Mouse (Mus musculus) forebrain, embryonic 16.5 days (tissue): ENCODE results near the gene Slc1a3. TPM values are rescaled to one million over a fixed set of nuclear protein-coding genes. Genes with fewer than 3 reads are reported as not detected.

Experiments
- ATAC-seq: fragments of 200-750 bp; cut with Nextera tagmentation; 2 replicates; pipeline ENCODE4 v1.8.0; 2017; ENCODE audit warnings: mild to moderate bottlenecking, moderate library complexity
- H3K27ac ChIP-seq: fragments of 300-500 bp; sonication (generic); 2 replicates; pipeline ENCODE4 v1.5.1; 2014; ENCODE audit warnings: low read length, control low read depth
- H3K27me3 ChIP-seq: fragments of 300-500 bp; sonication (generic); replicated peaks from 2 replicates; pipeline ENCODE4 v1.6.1; 2014; ENCODE audit warnings: low read length; ENCODE audit not compliant: control insufficient read depth, insufficient read depth
- H3K36me3 ChIP-seq: fragments of 300-500 bp; sonication (generic); 2 replicates; pipeline ENCODE4 v1.6.1; 2014; ENCODE audit not compliant: control insufficient read depth, insufficient read depth
- H3K4me1 ChIP-seq: fragments of 300-500 bp; sonication (generic); replicated peaks from 2 replicates; pipeline ENCODE4 v1.6.1; 2014; ENCODE audit warnings: low read length; ENCODE audit not compliant: control insufficient read depth, insufficient read depth
- H3K4me2 ChIP-seq: fragments of 300-500 bp; sonication (generic); 2 replicates; pipeline ENCODE4 v1.6.1; 2014; ENCODE audit warnings: mild to moderate bottlenecking, low read length, control low read depth
- H3K4me3 ChIP-seq: fragments of 300-500 bp; sonication (generic); replicated peaks from 2 replicates; pipeline ENCODE4 v1.5.1; 2014; ENCODE audit warnings: mild to moderate bottlenecking, low read length, control low read depth
- H3K9ac ChIP-seq: fragments of 300-500 bp; sonication (generic); replicated peaks from 2 replicates; pipeline ENCODE4 v1.6.1; 2014; ENCODE audit warnings: low read depth, low read length, control low read depth
- H3K9me3 ChIP-seq: fragments of 300-500 bp; sonication (generic); 2 replicates; pipeline ENCODE4 v1.6.1; 2016; ENCODE audit warnings: low read length; ENCODE audit not compliant: control insufficient read depth
- WGBS: fragments of 180-500 bp; shearing (Covaris S2); extraction: QIAGEN DNeasy Blood & Tissue Kit; methylation state at CpG from one replicate; pipeline ENCODE4 v1.1.7; 2014; 5-methylcytosine and 5-hydroxymethylcytosine counted together
- polyA plus RNA-seq: library from polyadenylated mRNA; unstranded; fragments of >200 nt; fragmentation: Nextera tagmentation; extraction: Ambion mirVana; gene quantifications from 2 replicates; pipeline ENCODE4 v1.2.1, GENCODE M21; 2015

Slc1a3 gene
- polyA plus RNA-seq, 1 experiment from 2014 or later: 122 TPM

DNA sequence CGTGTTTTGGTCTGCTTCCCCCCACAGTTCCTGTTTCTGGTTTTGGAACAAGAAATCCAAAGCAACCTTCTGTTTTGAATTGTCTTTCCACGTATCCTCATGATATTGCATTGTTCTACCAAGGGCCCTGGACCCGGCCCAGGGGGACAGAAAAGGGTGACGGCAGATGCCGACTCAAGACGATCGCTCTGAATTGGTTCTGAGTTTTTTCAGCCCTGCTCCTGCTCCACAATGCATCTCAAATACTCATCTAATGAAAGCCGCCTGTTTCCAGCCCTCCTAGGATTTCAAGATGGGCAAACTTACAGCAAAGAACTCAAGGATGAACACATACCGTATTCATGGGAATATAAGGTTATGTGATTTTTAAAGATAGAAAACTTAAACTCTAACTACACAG is 55.3 kb downstream of the Slc1a3 start:
- 48% methylated on average over 9 of the region's 9 CpGs for WGBS
- H3K4me2 ChIP-seq: no peak overlapping the region
- ATAC-seq: no peak; the same call in 1 of the 2 replicates

GRCm38 (mm10) chr15:8652637-8653036 is 57.9 kb downstream of the Slc1a3 start:
- WGBS: 79% methylated on average over 8 of the region's 8 CpGs
- H3K4me2 ChIP-seq: no peak overlapping the region
- H3K9me3 ChIP-seq: no peaks in the 10 kb centered on the region
- no peaks in the 10 kb centered on the region for H3K36me3 ChIP-seq
- no peak overlapping the region for H3K4me3 ChIP-seq
- H3K4me1 ChIP-seq: peaks cover 9% of the 10 kb centered on the region
- H3K27me3 ChIP-seq: no peaks in the 10 kb centered on the region
- H3K9ac ChIP-seq: no peak overlapping the region
- no peak overlapping the region for H3K27ac ChIP-seq
- ATAC-seq: no peak

More for the DNA sequence above, 55.3 kb downstream of the Slc1a3 start:
- Histone ChIP-seq H3K9me3 (no peaks in the 10 kb centered on the region), H3K27me3 (no peaks in the 10 kb centered on the region), H3K9ac (no peak overlapping the region), H3K4me1 (peaks cover 24% of the 10 kb centered on the region), H3K27ac (peak overlapping the region; percentile 63; the same call in 1 of the 2 replicates), H3K4me3 (no peak overlapping the region), H3K36me3 (no peaks in the 10 kb centered on the region)

- ATAC-seq: no peak
- no peak overlapping the region for H3K4me2 ChIP-seq
- no peak overlapping the region for H3K4me3 ChIP-seq
- no peak overlapping the region for H3K9ac ChIP-seq
- WGBS: 34% methylated on average over 8 of the region's 8 CpGs
- no peak overlapping the region for H3K27ac ChIP-seq
- H3K36me3 ChIP-seq: peaks cover 2% of the 10 kb centered on the region; the same call in 1 of the 2 replicates
- H3K4me1 ChIP-seq: no peaks in the 10 kb centered on the region
- no peaks in the 10 kb centered on the region for H3K27me3 ChIP-seq
- no peaks in the 10 kb centered on the region for H3K9me3 ChIP-seq
Measured at GRCm38 (mm10) chr15:8643997-8644692, 66.4 kb downstream of the Slc1a3 start.

DNA sequence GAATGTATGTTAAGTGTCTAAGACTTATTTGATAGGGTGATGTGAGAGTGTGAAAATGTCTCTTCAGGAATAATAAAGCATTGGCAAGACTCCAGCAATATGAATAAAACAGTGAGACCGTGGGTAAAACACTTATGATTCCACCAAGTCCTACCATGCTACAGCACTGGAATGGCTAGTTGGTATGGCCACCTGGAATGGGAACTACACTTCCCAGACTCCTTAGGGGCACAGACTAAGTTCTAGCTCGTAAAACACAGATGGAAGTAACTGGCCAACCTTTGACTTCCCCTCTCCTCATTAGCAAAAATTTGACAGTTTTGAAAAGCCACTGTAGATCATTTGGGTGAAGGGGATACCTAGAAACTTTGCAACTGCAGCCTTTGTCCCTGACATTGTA is 70.7 kb downstream of the Slc1a3 start:
- no peak overlapping the region for H3K9ac ChIP-seq
- no peak overlapping the region for H3K27ac ChIP-seq
- H3K4me3 ChIP-seq: no peak overlapping the region
- no peak for ATAC-seq
- no peaks in the 10 kb centered on the region for H3K27me3 ChIP-seq
- no peaks in the 10 kb centered on the region for H3K4me1 ChIP-seq
- H3K36me3 ChIP-seq: peaks cover 2% of the 10 kb centered on the region; the same call in 1 of the 2 replicates
- no peak overlapping the region for H3K4me2 ChIP-seq
- 69% methylated on average over 2 of the region's 2 CpGs for WGBS
- H3K9me3 ChIP-seq: no peaks in the 10 kb centered on the region

GRCm38 (mm10) chr15:8638568-8639325 is 71.8 kb downstream of the Slc1a3 start:
- no peaks in the 10 kb centered on the region for H3K27me3 ChIP-seq
- no peaks in the 10 kb centered on the region for H3K9me3 ChIP-seq
- H3K27ac ChIP-seq: no peak overlapping the region
- peaks cover 2% of the 10 kb centered on the region; the same call in 1 of the 2 replicates for H3K36me3 ChIP-seq
- H3K4me2 ChIP-seq: no peak overlapping the region
- peaks cover 3% of the 10 kb centered on the region for H3K4me1 ChIP-seq
- H3K9ac ChIP-seq: no peak overlapping the region
- 94% methylated on average over 15 of the region's 15 CpGs for WGBS
- H3K4me3 ChIP-seq: no peak overlapping the region
- no peak for ATAC-seq

DNA sequence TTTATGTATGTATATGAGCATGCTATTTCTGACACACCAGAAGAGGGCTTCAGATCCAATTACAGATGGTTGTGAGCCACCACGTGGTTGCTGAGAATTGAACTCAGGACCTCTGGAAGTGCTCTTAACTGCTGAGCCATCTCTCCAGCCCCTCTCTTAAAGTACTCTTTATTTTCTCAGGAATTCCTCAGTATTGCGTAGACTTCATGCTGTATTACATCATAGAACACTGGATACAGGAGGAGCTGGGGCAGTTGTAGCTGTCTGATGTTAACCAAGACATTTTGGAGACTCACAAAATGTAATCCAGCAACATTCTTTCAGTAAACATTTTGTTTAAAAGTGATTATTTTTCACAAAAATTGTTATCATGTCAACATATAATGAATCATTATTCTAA is 73.3 kb downstream of the Slc1a3 start:
- Histone ChIP-seq H3K4me3 (no peak overlapping the region), H3K9ac (no peak overlapping the region), H3K27ac (no peak overlapping the region), H3K36me3 (peaks cover 2% of the 10 kb centered on the region; the same call in 1 of the 2 replicates), H3K4me1 (peaks cover 3% of the 10 kb centered on the region), H3K4me2 (no peak overlapping the region), H3K27me3 (no peaks in the 10 kb centered on the region), H3K9me3 (no peaks in the 10 kb centered on the region)
- WGBS: 82% methylated on average over 2 of the region's 2 CpGs
- ATAC-seq: no peak

DNA sequence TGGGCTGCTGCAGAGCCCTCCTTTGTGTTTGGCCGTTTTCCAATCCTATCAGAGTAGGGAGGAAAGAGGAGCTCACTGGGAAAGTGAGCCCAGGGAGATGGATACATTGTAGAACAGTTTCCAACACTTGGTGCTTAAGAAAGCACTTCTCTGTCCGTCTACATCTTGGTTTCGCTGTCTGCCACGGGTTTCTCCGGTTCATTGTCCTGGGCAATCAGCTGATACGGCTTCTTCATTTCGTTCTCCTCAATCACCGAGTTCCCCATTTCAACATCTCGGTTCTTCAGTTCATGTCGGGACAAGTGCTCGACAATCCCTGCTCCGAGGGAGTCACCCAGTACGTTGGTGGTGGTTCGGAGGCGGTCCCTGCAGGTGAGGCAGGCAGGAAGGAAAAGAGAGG is 74.6 kb downstream of the Slc1a3 start:
- Histone ChIP-seq H3K9ac (no peak overlapping the region), H3K27ac (no peak overlapping the region), H3K4me3 (no peak overlapping the region), H3K36me3 (no peaks in the 10 kb centered on the region), H3K4me1 (peaks cover 3% of the 10 kb centered on the region), H3K27me3 (no peaks in the 10 kb centered on the region), H3K9me3 (no peaks in the 10 kb centered on the region), H3K4me2 (no peak overlapping the region)
- WGBS: 94% methylated on average over 15 of the region's 15 CpGs
- no peak for ATAC-seq

GRCm38 (mm10) chr15:8634807-8635206 is 75.8 kb downstream of the Slc1a3 start:
- H3K27me3 ChIP-seq: no peaks in the 10 kb centered on the region
- WGBS: 89% methylated on average over 4 of the region's 4 CpGs

DNA sequence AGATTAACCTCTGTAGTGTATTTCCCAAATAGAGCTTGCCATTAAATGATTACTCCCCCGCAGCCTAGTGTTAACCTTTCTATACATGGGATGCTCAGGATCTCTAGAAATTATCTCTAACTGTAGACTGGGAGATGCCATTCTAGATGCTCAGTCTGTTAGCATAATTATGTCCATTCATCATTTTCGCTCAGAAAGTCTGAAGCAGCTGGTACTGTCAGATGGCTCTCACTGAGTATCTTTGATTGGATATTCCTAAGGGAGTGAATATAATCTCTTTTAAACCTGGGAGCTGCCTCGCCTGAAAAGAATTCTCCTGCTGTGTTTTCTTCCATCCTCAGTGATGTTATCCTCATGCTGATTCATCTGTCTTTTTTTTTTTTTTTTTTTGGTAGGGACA is 76.2 kb downstream of the Slc1a3 start:
- Histone ChIP-seq H3K27me3 (no peaks in the 10 kb centered on the region), H3K4me3 (no peak overlapping the region), H3K36me3 (no peaks in the 10 kb centered on the region), H3K9me3 (no peaks in the 10 kb centered on the region), H3K4me1 (peaks cover 6% of the 10 kb centered on the region), H3K4me2 (no peak overlapping the region), H3K9ac (no peak overlapping the region), H3K27ac (no peak overlapping the region)
- peak; percentile 59 for ATAC-seq
- WGBS: 53% methylated on average over 3 of the region's 3 CpGs

More at GRCm38 (mm10) chr15:8634807-8635206, 75.8 kb downstream of the Slc1a3 start:
- no peaks in the 10 kb centered on the region for H3K36me3 ChIP-seq
- no peak for ATAC-seq
- H3K4me3 ChIP-seq: no peak overlapping the region
- no peaks in the 10 kb centered on the region for H3K9me3 ChIP-seq
- peaks cover 3% of the 10 kb centered on the region for H3K4me1 ChIP-seq
- H3K9ac ChIP-seq: no peak overlapping the region
- no peak overlapping the region for H3K4me2 ChIP-seq
- no peak overlapping the region for H3K27ac ChIP-seq
